Mouse (Mus musculus) thymus, adult 2 months (tissue): ENCODE results near the gene Rrp36. TPM values are rescaled to one million over a fixed set of nuclear protein-coding genes. Genes with fewer than 3 reads are reported as not detected.

Experiments used
- DNase-seq: peaks from one replicate; pipeline ENCODE4 v3.0.0; 2021
- H3K27ac ChIP-seq: fragments of 200-500 bp; 2 replicates; pipeline ENCODE4 v1.5.1; 2012; ENCODE audit warnings: low read length, control low read depth; ENCODE audit not compliant: control insufficient read depth, insufficient read depth
- H3K27me3 ChIP-seq: fragments of 200-500 bp; 2 replicates; pipeline ENCODE4 v1.6.1; 2012; ENCODE audit warnings: mild to moderate bottlenecking, low read length, moderate library complexity, mixed read lengths; ENCODE audit not compliant: control insufficient read depth, insufficient read depth
- H3K36me3 ChIP-seq: fragments of 200-500 bp; 2 replicates; pipeline ENCODE4 v1.6.1; 2012; ENCODE audit warnings: mild to moderate bottlenecking, low read length, moderate library complexity; ENCODE audit not compliant: control insufficient read depth, insufficient read depth
- H3K4me1 ChIP-seq: fragments of 200-500 bp; replicated peaks from 2 replicates; pipeline ENCODE4 v1.6.1; 2012; ENCODE audit warnings: low read length; ENCODE audit not compliant: control insufficient read depth, insufficient read depth
- H3K4me3 ChIP-seq: fragments of 200-500 bp; 2 replicates; pipeline ENCODE4 v1.5.1; 2012; ENCODE audit warnings: mild to moderate bottlenecking, low read length, control low read depth, moderate library complexity; ENCODE audit not compliant: control insufficient read depth, insufficient read depth
- CTCF ChIP-seq: fragments of 200-500 bp; IDR thresholded peaks from 2 replicates; pipeline ENCODE4 v1.5.1; 2012; ENCODE audit warnings: mild to moderate bottlenecking, control low read depth, low read length, moderate library complexity, borderline replicate concordance; ENCODE audit not compliant: control insufficient read depth, poor library complexity, insufficient read depth; ENCODE audit errors: extremely low read depth
- POLR2A ChIP-seq: fragments of 200-500 bp; IDR thresholded peaks from 2 replicates; pipeline ENCODE4 v1.6.1; 2012; ENCODE audit warnings: mild to moderate bottlenecking, low read length, control low read depth, moderate library complexity; ENCODE audit not compliant: control insufficient read depth, poor library complexity, insufficient read depth; ENCODE audit errors: extremely low read depth
- WGBS: fragments of 180-500 bp; shearing (Covaris S2); methylation state at CpG from one replicate; pipeline ENCODE4 v1.1.7; 2018; 5-methylcytosine and 5-hydroxymethylcytosine counted together
- polyA plus RNA-seq: library from polyadenylated mRNA; depleted of rRNA; stranded (reverse); fragments of >200 nt; gene quantifications from 2 replicates; pipeline ENCODE4 v1.2.3, GENCODE M21; 2012

The Rrp36 gene
- polyA plus RNA-seq, 1 experiment = 47.8 TPM

DNA sequence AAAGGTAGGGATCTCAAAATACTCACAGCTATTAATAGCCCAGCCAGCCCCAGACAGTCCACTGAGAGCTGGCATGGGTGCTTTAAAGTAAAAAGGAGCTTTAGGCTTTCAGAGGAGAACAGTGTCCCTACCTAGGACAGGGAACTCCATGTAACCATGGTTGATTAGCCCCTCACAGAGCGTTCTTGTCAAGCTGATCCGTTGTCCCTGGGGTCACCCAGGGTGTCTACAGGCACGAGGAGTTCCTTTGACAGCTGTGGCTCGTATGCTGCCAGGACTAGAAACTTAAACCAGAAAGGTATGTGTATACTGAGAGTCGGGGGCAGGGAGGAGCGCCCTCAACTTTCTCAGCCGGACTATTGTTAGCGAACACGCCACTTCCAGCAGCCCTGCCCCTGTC is 4.8 kb upstream of the Rrp36 start:
- 88% methylated on average over 9 of the region's 9 CpGs for WGBS

DNA sequence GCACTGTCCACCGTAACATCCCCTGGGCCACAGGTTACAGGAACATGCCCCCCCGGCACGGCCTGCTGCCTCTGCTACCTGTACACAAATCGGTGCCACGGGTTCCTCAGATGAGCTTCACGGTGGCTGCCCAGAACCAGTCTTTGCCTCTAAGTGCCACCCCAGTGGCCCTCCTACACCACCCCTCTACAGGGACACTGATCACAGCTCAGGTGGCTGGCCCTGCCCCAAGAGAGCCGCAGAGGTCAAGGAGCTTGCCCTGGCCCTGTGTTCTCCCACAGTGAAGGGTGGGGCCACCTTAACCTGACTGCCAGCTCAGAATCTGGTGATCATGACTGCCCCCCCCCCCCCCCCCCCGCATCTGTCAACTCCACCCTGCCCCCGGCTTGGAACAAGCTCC is 4.3 kb upstream of the Rrp36 start, which contains the start of gene Mea1:
TSS of gene Mea1 (plus strand) at position 378 of the 400 bp plus-strand sequence.
- TF ChIP-seq CTCF (no peak), POLR2A (no peak)
- WGBS = 92% methylated on average over 9 of the region's 9 CpGs
- H3K4me3 ChIP-seq = no peak within 1 kb of the TSS
- peaks cover 3% of the 10 kb centered on the region; the same call in 1 of the 2 replicates for H3K36me3 ChIP-seq
- H3K27me3 ChIP-seq = no peaks in the 10 kb centered on the region
- no peak for DNase-seq
- H3K27ac ChIP-seq = no peak within 1 kb of the TSS
- peaks cover 26% of the 10 kb centered on the region for H3K4me1 ChIP-seq

More for the DNA sequence above, 4.8 kb upstream of the Rrp36 start:
- no peak for TF ChIP-seq CTCF
- no peak for TF ChIP-seq POLR2A
- Histone ChIP-seq H3K36me3 (peaks cover 5% of the 10 kb centered on the region; the same call in 1 of the 2 replicates), H3K4me3 (no peak overlapping the region), H3K27me3 (no peaks in the 10 kb centered on the region), H3K27ac (no peak overlapping the region), H3K4me1 (peaks cover 24% of the 10 kb centered on the region)
- DNase-seq = no peak

DNA sequence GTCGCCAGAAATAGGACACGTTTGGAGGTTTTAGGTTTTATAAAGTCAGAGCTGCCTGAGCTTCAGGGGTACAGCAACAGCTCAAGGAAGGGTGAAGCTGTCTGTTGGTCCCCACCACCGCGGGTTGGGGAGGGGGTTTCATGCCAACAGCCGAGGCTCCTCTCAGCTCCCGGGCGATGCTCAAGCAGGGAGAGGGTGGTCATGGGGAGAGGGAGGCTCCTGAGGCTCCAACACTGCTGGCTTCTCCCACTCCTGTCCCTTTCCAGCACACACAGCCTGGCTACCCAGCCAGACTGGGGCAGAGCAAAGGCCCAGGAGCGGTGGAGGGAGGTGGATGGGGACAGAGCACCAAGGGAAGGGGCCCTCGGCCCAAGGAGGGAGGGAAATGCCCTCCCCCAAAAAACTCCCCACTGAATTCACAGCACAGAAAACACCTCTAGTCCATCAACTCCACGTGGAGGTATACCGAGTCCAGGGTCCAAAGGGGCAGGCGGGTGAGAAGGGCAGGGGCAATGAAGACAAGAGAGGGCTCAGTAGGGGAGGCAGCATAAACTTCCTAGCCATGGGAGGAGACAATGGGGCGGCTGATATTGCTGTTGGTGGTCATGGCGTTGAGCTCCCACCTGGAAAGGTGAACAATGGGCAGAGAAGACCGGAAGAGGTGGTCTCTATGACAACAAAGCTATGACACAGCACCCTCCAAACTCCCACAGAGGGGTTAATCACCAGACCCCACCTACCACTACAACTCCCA is 555 bp upstream of the Rrp36 start:
- Histone ChIP-seq H3K36me3 (peaks cover 10% of the 10 kb centered on the region; the same call in 1 of the 2 replicates), H3K27ac (no peak overlapping the region), H3K27me3 (no peaks in the 10 kb centered on the region), H3K4me1 (peaks cover 24% of the 10 kb centered on the region), H3K4me3 (peak overlapping the region; percentile 74)
- no peak for DNase-seq
- WGBS = 49% methylated on average over 15 of the region's 15 CpGs
- no peak for TF ChIP-seq CTCF
- TF ChIP-seq POLR2A = no peak

DNA sequence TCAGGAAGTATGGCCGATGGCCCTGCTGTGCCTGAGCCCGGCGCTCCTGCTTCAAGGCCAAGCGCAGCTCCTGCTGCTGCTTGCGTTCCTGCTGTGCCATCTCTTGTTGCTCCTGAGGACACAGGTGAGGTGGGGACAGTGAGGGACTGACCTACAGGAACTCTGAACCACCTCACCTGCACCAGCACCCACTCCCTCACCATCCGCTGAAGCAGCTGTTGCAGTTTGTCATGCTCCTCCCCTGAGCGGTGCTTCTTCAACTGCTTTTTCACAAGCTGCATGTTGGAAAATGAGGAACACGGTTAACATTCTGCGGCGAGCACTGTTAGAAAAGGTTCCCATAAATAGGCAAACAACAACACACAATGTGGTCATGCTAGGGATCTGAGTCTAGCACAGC is 4.2 kb downstream of the Rrp36 start:
- H3K36me3 ChIP-seq = peaks cover 14% of the 10 kb centered on the region; the same call in 1 of the 2 replicates

DNA sequence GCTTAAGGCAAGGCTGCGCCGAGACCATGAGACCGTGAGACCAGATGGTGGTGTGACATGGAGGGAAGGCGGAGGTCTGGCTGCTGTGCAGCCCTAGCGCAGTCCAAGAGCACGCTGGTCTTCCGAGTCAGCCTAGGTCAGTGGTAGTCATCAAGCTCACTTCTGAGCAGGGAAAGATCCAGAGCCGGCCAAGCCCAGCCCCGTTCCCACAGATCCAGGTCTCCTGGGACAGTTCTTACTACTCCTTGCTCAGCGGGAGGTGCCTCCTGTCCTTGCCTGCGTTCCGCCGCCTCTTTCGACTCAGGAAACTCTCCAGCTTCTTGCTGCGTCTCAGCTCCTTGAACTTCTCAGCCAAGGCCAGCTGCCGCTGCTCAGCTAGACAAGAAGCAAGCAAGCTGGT is 6.4 kb downstream of the Rrp36 start:
- Histone ChIP-seq H3K27ac (no peak overlapping the region), H3K4me3 (no peak overlapping the region), H3K36me3 (peaks cover 14% of the 10 kb centered on the region; the same call in 1 of the 2 replicates), H3K4me1 (peaks cover under 1% of the 10 kb centered on the region), H3K27me3 (no peaks in the 10 kb centered on the region)
- TF ChIP-seq POLR2A (no peak), CTCF (no peak)
- no peak for DNase-seq
- WGBS = 95% methylated on average over 16 of the region's 16 CpGs

More for the DNA sequence above, 4.2 kb downstream of the Rrp36 start:
- DNase-seq = no peak
- Histone ChIP-seq H3K4me1 (peaks cover 15% of the 10 kb centered on the region), H3K27me3 (no peaks in the 10 kb centered on the region), H3K27ac (no peak overlapping the region), H3K4me3 (no peak overlapping the region)
- TF ChIP-seq CTCF (no peak), POLR2A (no peak)
- 98% methylated on average over 10 of the region's 10 CpGs for WGBS

DNA sequence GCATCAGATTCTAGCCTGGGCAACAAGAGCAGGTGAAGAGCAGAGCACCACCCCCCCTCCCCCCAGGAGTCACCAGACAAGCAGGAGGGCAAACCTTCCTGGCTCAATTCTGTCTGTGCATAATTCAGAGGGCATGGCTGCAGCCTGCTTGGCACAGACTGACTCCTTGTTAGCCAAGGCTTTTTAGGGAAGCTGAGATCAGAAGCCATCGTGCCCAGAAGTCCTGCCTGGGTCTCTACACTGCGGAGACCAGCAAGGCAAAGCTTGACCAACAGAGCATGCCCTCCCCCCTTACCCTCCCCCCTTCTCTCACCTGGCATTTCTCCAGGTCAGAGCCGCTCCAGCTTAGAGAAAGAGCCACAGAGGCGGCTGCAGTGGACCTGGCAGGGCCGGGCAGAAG is 11.4 kb downstream of the Rrp36 start:
- 0 out of 2 replicates have a peak, but pooled peaks cover 3% of the 10 kb centered on the region for H3K36me3 ChIP-seq
- no peak for DNase-seq
- no peaks in the 10 kb centered on the region for H3K4me1 ChIP-seq
- H3K27me3 ChIP-seq = no peaks in the 10 kb centered on the region
- WGBS = 97% methylated on average over 5 of the region's 5 CpGs
- no peak overlapping the region for H3K4me3 ChIP-seq
- H3K27ac ChIP-seq = no peak overlapping the region
- no peak for TF ChIP-seq POLR2A
- no peak for TF ChIP-seq CTCF

DNA sequence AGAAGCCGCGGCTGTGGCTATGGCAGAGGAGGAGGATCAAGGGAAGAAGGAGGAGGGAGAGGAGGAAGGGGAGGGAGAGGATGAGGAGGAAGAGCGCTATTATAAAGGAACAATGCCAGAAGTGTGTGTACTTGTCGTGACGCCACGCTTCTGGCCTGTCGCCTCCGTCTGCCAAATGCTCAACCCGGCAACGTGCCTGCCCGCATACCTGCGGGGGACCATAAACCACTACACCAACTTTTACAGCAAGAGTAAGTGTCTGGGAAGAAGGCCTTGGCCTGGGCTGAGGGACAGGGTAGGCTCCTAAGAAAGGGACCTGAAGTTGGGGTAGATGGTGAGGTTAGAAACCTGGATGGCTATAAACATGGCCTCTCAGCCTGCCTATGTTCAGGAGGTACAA is 12.2 kb downstream of the Rrp36 start:
- Histone ChIP-seq H3K27me3 (no peaks in the 10 kb centered on the region), H3K4me1 (no peaks in the 10 kb centered on the region), H3K27ac (no peak overlapping the region), H3K4me3 (no peak overlapping the region), H3K36me3 (no peaks in the 10 kb centered on the region)
- DNase-seq = no peak
- WGBS = 96% methylated on average over 12 of the region's 12 CpGs
- TF ChIP-seq POLR2A (no peak), CTCF (no peak)

DNA sequence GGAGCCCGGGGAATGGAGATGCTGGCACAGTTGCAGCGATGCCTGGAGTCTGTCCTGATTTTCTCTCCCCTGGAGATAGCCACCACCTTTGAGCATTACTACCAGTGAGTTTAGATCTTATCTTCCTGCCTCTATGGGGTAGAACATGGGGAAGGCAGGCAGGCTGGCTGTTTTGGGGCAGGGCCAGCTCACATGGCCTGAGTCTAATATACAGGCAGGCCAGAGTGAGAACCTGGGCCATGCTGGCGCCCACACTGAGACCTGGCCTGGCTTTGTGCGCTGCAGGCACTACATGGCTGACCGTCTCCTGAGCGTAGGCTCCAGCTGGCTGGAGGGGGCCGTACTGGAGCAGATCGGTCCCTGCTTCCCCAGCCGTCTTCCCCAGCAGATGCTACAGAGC is 12.8 kb downstream of the Rrp36 start:
- WGBS = 97% methylated on average over 9 of the region's 9 CpGs
- no peak for DNase-seq
- Histone ChIP-seq H3K27me3 (no peaks in the 10 kb centered on the region), H3K27ac (no peak overlapping the region), H3K4me3 (no peak overlapping the region), H3K4me1 (no peaks in the 10 kb centered on the region), H3K36me3 (no peaks in the 10 kb centered on the region)
- TF ChIP-seq POLR2A (no peak), CTCF (no peak)
